Mouse (Mus musculus) embryo, embryonic 9.5 days (tissue): ENCODE measurements around the gene 1700001K19Rik.
"Not testable (repeated sequence)": the region's sequence is repeated elsewhere in the genome, so short reads cannot be mapped to it uniquely, and the experiment has no call there.

Experiments
- DNase-seq: peaks from one replicate; pipeline ENCODE4 v3.0.0-alpha.2; 2017; ENCODE audit errors: extremely low spot score

The 1700001K19Rik gene

DNA sequence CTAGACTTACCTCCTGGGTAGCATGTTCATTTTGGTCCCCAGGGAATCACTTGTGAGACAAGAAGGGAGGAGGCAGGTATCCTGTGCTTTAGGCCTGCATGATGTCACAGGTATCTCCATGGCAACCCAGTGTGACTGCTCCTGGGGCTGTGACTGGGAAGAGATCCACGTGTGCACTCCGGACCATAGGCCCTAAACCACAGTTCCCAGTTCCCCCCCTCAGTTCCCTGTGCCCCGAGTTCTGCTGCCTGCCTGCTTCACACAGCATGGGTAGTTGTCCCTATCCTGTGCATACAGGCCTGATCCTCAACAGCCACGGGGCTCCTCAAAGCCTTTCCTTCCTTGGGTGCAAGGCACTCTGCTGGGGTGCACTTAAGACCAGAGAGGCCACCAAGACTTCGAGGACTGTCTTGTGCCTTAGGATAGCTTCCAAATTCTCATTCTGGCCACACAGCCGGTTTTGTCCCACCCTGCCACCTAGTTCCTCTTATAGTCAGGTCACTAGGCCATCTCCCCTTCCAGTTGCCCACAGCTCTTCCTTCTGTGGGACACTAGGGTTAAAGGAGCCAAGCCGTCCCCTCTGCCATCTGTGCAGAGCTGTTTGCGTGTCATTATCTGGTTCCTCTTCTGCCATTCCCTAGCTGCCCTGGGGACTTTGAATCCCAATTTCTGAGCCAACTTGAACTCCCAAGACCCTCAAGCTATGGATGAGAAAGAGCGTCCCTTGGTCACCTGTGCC is at the start of gene 1700001K19Rik:
TSS of gene 1700001K19Rik (minus strand) at position 59 of the 739 bp plus-strand sequence.
- no peak for DNase-seq

DNA sequence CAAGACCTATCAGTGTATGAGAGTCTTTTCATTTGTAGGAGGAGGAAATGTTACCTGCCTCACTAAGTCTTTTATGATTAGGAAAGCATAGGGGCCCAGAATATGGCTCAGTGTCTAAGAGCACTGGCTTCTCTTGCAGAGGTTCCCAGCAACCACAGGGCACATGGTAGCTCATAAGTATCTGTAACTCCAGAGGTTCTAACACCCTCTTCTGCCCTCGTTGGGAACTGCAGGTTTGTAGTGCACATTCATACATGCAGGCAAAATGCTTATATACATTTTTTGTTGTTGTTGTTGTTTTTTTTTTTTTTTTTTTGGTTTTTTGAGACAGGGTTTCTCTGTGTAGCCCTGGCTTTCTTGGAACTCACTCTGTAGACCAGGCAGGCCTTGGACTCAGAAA is 44.0 kb upstream of the 1700001K19Rik start:
- no peak for DNase-seq

- no peak for DNase-seq
Measured at GRCm38 (mm10) chr12:110725489-110725888, 43.1 kb upstream of the 1700001K19Rik start.

DNA sequence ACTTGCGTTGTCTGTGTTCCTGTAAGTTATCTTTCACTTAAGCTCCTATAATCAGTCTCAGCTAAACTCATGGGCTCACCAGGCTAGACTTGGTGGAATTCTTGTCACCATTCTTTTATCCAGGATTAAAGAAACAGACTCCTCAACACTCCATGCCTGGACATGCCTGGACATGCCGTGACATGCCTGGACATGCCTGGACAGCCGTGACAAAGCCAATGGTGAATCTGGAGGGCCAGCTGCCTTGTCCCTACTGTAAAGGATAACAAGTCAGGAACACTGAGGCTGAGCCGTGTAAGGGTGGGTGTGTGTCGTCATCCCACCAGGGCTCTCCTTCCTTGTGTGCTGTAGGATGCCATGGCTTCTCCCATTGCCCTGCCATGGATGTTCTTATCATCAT is 42.6 kb upstream of the 1700001K19Rik start:
- DNase-seq: no peak

- no peak for DNase-seq
Measured at GRCm38 (mm10) chr12:110716004-110716403, 33.6 kb upstream of the 1700001K19Rik start.

- no peak for DNase-seq
Measured at GRCm38 (mm10) chr12:110714215-110714614, 31.8 kb upstream of the 1700001K19Rik start.

- no peak for DNase-seq
Measured at GRCm38 (mm10) chr12:110713784-110714183, 31.4 kb upstream of the 1700001K19Rik start.

- no peak for DNase-seq
Measured at GRCm38 (mm10) chr12:110711270-110711669, 28.9 kb upstream of the 1700001K19Rik start.

DNA sequence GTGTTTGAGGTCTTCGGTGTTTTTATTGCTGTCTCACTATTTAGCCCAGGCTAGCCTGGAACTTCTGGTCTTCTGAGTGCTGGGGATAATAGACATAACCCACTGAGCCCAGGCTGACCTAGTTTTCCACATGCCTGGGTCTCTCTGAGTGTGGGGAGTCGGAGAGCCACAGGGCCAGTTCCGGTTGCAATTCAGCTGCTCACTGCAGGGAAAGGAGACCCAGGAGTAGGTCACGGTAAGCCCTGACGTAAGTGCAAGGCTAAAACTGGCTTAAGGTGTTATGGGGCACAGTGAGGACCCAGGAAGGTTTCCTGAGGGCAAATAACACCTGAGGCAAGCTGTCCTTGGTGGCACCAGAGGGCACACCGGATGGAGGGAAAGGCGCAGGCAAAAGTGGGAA is 25.0 kb upstream of the 1700001K19Rik start:
- DNase-seq: no peak

- DNase-seq: peak; percentile 71
Measured at GRCm38 (mm10) chr12:110706337-110707231, 24.2 kb upstream of the 1700001K19Rik start.

GRCm38 (mm10) chr12:110705419-110705818 is 23.0 kb upstream of the 1700001K19Rik start:
- not testable (repeated sequence) for DNase-seq

DNA sequence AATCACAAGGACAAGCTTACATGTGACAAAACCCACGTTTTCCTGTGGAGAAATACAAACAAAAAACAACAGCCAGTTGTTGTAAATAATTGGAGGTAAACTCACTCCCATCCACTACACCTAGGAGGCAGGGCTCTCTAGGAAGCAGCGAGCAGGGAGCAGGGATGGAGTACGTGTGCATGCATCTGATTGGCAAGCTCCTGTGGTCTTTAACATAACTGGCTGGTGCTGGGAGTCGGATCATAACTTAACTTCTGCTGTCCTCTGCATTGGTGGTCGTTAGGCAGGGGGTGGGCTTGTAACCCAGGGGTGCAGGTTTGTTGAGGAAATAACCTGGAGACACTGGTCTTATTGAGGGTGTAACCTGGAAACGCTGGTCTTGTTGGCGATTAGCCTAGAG is 21.3 kb upstream of the 1700001K19Rik start:
- no peak for DNase-seq

GRCm38 (mm10) chr12:110703008-110703471 is 20.6 kb upstream of the 1700001K19Rik start:
- peak; percentile 84 for DNase-seq

DNA sequence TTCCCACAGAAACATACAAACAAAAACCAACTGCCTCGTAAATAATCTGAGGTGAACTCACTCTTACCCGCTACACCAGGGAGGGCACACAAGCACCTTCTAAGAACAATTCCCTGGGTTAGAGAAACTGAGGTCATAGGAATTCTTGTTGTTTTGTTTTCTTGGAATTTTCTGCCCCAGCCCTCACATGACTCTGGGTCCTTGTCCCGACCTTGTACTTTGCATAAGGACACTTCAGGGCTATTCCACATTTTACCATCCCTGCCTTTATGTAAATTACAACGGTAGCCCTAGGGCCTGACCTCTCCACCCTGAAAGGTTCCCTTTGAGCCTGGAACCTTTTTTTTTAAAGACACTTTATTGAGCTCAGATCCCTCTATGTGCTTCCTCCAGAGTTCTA is 20.1 kb upstream of the 1700001K19Rik start, which contains the start of gene Hsp90aa1:
TSS of gene Hsp90aa1 (minus strand) at position 173 of the 400 bp plus-strand sequence.
- DNase-seq: no peak

DNA sequence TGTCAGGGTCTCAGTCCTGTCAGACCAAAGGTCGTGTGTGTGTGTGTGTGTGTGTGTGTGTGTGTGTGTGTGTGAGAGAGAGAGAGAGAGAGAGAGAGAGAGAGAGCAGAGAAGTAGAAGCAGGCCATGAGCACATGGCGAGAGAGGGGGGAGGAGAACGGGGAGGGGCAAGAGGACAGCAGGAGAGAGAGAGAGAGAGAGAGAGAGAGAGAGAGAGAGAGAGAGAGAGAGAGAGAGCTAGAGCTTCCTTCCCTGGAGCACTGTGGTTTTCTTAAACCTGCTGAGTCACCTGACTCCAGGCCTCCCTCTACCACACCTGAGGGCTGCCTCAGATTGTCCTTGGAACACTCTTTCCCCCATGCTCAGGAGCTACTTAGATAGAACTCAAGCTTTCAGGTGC is 18.9 kb upstream of the 1700001K19Rik start:
- DNase-seq: not testable (repeated sequence)

DNA sequence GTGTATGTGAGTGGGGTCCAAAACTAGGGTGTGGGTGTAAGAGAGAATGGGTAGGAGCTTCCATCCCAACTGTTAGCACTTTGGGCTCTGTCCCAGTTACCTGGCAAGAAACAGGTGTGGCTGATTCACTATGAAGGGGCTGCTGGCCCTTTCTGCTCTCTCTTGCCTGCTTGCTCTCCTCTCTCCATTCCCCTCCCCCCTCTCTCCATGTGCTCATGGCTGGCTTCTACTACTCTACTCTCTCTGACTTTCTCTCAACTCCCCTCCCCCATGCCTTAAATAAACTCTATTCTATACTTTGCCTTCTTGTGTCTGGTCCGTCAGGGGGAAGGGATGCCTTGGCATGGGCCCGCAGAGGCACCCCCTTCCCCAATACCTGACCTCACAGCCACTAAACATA is 18.3 kb upstream of the 1700001K19Rik start:
- no peak for DNase-seq

GRCm38 (mm10) chr12:110699171-110699547 is 16.7 kb upstream of the 1700001K19Rik start:
- no peak for DNase-seq

DNA sequence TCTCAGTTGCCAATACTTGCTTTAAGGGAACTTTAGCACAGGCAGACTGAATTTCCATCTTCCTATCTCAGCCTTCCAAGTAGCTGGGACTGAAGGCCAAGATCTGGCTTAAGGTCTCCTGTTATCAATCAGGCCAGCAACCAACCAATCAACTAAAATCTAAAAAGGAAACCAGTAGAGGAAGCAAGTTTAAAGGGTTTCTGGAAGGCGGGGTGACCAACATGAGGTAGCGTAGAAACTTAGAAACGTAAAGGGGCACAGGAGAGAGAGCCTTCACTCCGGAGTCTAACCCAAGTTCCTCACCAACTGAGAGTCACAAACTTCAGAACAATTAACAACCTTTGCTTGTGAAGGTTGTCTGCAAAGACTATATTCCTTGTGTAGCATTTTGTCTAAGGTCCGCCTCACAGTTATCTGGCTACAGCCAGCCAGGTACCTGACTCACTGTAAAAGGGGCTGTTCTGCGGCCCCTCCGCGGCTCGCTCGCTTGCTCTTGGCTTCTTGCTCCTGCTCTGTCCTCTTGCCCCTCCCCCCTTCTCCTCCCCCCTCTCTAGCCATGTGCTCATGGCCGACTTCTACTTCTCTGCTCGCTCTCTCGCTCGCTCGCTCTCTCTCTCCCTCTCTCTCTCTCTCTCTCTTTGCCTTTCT is 16.2 kb upstream of the 1700001K19Rik start:
- DNase-seq: no peak

- DNase-seq: no peak
Measured at GRCm38 (mm10) chr12:110698080-110698479, 15.7 kb upstream of the 1700001K19Rik start.

GRCm38 (mm10) chr12:110697457-110697856 is 15.0 kb upstream of the 1700001K19Rik start:
- no peak for DNase-seq

DNA sequence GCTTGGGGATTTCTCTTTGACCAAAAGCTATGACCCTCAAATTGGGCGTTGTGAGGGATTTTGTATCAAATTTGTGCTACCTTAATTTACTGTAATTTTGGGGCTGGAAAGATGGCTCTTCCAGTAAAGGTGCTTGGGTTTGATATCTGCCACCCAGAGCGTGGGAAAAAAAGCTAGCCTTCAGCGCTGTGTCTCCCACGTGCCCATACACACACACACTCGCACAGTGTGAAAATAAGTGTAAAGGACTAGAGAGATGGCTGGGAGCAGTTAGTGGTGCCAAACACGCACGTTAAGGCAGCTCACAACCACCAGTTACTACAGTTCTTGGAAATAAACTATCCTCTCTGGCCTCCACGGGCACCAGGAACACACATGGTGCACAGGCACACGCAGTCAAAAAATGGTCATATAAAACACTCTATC is 14.6 kb upstream of the 1700001K19Rik start:
- peak; percentile 3 for DNase-seq
